Mouse (Mus musculus) embryo, embryonic 11 days (tissue): ENCODE measurements around the gene Serpina5.
"Not testable (repeated sequence)": the region's sequence is repeated elsewhere in the genome, so short reads cannot be mapped to it uniquely, and the experiment has no call there.

ENCODE experiments used
- DNase-seq: peaks from one replicate; pipeline ENCODE4 v3.0.0-alpha.2; 2015

Serpina5 gene

GRCm38 (mm10) chr12:104100768-104101167 is at the start of gene Serpina5:
Gene Serpina5, plus strand, starts transcription at chr12:104101113.
- no peak for DNase-seq

GRCm38 (mm10) chr12:104053995-104054394 is 46.9 kb upstream of the Serpina5 start:
- no peak for DNase-seq

- DNase-seq: no peak
Observed at GRCm38 (mm10) chr12:104055755-104056154, 45.2 kb upstream of the Serpina5 start.

GRCm38 (mm10) chr12:104057050-104057449 is 43.9 kb upstream of the Serpina5 start:
- DNase-seq: no peak

GRCm38 (mm10) chr12:104057531-104057930 is 43.4 kb upstream of the Serpina5 start:
- no peak for DNase-seq

GRCm38 (mm10) chr12:104060126-104060525 is 40.8 kb upstream of the Serpina5 start:
- DNase-seq: no peak

- no peak for DNase-seq
Observed at GRCm38 (mm10) chr12:104061862-104062261, 39.1 kb upstream of the Serpina5 start.

GRCm38 (mm10) chr12:104064532-104064931 is 36.4 kb upstream of the Serpina5 start:
- DNase-seq: no peak

GRCm38 (mm10) chr12:104064996-104065395 is 35.9 kb upstream of the Serpina5 start:
- DNase-seq: no peak

GRCm38 (mm10) chr12:104066241-104066640 is 34.7 kb upstream of the Serpina5 start:
- peak; percentile 81 for DNase-seq

- DNase-seq: peak; percentile 51
Observed at GRCm38 (mm10) chr12:104067549-104067948, 33.4 kb upstream of the Serpina5 start.

GRCm38 (mm10) chr12:104069620-104070019 is 31.3 kb upstream of the Serpina5 start:
- peak; percentile 88 for DNase-seq

- no peak for DNase-seq
Observed at GRCm38 (mm10) chr12:104071708-104072107, 29.2 kb upstream of the Serpina5 start.

- no peak for DNase-seq
Observed at GRCm38 (mm10) chr12:104072286-104072685, 28.6 kb upstream of the Serpina5 start.

GRCm38 (mm10) chr12:104090119-104090518 is 10.8 kb upstream of the Serpina5 start:
- DNase-seq: no peak

- DNase-seq: no peak
Observed at GRCm38 (mm10) chr12:104091303-104091702, 9.6 kb upstream of the Serpina5 start.

GRCm38 (mm10) chr12:104105847-104106246 is 4.9 kb downstream of the Serpina5 start:
- no peak for DNase-seq

GRCm38 (mm10) chr12:104106919-104107318 is 6.0 kb downstream of the Serpina5 start:
- no peak for DNase-seq

- DNase-seq: no peak
Observed at GRCm38 (mm10) chr12:104108507-104108906, 7.6 kb downstream of the Serpina5 start.

- not testable (repeated sequence) for DNase-seq
Observed at GRCm38 (mm10) chr12:104112333-104112732, 11.4 kb downstream of the Serpina5 start, which contains the start of gene Serpina3a. Gene Serpina3a, plus strand, starts transcription at chr12:104112724.

GRCm38 (mm10) chr12:104114921-104115579 is 14.1 kb downstream of the Serpina5 start:
- no peak for DNase-seq

- no peak for DNase-seq
Observed at GRCm38 (mm10) chr12:104123097-104123496, 22.2 kb downstream of the Serpina5 start.

- DNase-seq: no peak
Observed at GRCm38 (mm10) chr12:104123996-104124395, 23.1 kb downstream of the Serpina5 start.

- DNase-seq: no peak
Observed at GRCm38 (mm10) chr12:104125021-104125560, 24.2 kb downstream of the Serpina5 start.

- DNase-seq: no peak
Observed at GRCm38 (mm10) chr12:104127696-104128095, 26.8 kb downstream of the Serpina5 start, which contains the start of gene Serpina3b. Gene Serpina3b, plus strand, starts transcription at chr12:104127996.
